Mouse (Mus musculus) right cerebral cortex, postnatal 14 days (tissue): Measurements from ENCODE around the gene Gm8113.
"Not testable (repeated sequence)": the region's sequence is repeated elsewhere in the genome, so short reads cannot be mapped to it uniquely, and the experiment has no call there.

Source experiments
- DNase-seq: peaks from one replicate; pipeline ENCODE4 v3.0.0; 2022

Gm8113 gene

DNA sequence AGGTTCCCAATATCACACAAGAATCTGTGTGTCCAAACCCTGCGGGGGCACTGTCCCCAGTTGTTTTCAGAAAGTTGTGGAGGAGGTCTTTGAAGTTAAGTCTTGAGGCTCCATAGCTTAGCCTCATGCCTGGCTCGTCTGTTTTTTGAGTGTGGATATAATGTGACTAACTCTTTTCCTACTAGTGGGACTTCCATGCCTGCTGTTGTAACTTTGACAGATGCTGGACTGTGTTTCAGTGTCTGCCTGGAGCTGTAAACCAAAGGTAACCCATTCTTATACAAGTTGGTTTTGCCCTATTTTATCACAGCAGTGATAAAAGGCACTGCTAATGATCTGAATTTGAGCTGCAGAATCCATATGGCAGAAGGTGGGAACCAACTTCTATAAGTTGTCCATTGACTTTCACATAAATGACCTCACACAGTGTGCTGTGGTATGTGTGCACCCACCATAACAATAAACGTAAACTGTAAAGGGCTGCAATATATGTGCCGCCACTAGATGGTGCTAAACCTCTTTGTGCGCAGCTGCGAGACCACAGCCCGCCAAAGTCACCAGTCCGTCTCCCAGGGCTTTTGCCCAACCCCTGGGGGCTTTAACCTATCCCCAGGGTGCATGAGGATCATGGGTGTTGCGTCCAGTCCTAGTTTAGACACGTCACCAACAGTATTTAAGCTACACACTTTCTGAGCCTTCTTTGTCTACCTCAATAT is at the start of gene Gm8113:
Gm8113 (plus strand) TSS at position 703 of the 716 bp plus-strand sequence.
- peak; percentile 56 for DNase-seq

DNA sequence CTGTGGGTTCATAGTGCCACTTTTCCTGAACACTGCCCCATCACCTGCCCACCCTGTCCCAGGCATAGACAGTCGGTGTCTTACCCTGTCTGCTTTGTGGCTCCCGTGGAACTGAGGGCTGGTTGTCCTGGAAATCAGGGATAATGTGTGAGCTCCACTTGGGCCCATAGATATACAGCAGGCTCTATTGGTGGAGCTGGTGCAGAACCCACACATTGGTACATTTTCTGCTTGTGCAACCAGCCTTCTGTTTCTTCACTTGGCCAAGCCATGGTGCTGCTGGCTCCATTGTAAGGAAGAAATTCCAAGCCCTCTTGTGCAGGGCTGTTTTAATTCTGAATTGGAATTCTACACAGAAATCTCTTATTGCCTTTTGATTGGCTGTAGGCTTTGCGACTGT is 49.8 kb upstream of the Gm8113 start, which contains the start of gene Ear1:
Ear1 (minus strand) TSS at position 101 of the 400 bp plus-strand sequence.
- DNase-seq: not testable (repeated sequence)

DNA sequence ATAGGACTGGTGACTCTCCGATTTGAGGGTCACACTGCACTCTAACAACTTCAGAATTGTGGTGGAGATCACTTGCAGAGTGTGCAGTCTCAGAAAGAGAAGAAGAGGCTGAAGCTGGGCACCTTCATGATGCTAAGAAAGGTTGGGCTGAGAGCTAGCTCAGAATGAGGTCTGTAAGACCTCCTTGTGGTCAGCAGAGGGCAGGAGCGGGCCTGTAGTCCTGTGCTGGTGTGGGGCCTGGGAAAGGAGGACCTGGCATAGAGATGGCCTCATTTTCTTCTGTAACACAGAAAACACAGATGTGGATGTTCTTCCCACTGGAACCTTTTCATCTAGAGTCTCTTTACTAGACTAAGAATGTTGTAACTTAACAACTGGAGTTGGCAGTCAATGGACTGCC is 47.4 kb upstream of the Gm8113 start:
- not testable (repeated sequence) for DNase-seq

- not testable (repeated sequence) for DNase-seq
These were observed 45.1 kb upstream of the Gm8113 start for GRCm38 (mm10) chr14:43879966-43880545.

GRCm38 (mm10) chr14:43886235-43886634 is 39.0 kb upstream of the Gm8113 start:
- DNase-seq: not testable (repeated sequence)

GRCm38 (mm10) chr14:43891288-43891687 is 33.9 kb upstream of the Gm8113 start:
- DNase-seq: not testable (repeated sequence)

DNA sequence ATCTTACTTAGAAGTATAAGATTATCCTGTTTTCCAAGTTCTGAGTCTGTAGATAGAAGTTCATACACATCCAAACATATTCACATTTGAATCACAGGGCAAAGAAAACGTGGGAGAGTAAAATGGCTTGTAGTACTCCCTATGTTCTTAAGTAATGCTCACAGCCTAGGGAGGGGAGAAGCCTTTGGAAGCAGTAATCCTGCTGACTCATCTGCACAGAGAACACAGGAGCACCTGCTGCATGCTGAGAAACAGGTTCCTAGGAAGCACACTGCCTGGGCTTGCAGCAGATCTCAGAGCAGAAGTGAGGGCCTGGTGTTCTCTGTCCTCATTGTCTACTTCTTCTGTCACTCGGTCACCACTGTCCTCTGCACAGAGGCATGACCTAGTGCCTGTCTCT is 29.8 kb upstream of the Gm8113 start:
- DNase-seq: not testable (repeated sequence)

GRCm38 (mm10) chr14:43898577-43898976 is 26.6 kb upstream of the Gm8113 start:
- not testable (repeated sequence) for DNase-seq

- DNase-seq: not testable (repeated sequence)
These were observed 7.0 kb upstream of the Gm8113 start for GRCm38 (mm10) chr14:43918214-43918613.

- DNase-seq: not testable (repeated sequence)
These were observed 1.7 kb upstream of the Gm8113 start, which contains the start of gene Ear10 for GRCm38 (mm10) chr14:43923459-43923858. Gene Ear10, minus strand, starts transcription at chr14:43923559.

- DNase-seq: not testable (repeated sequence)
These were observed 287 bp downstream of the Gm8113 start for GRCm38 (mm10) chr14:43925404-43925950.

GRCm38 (mm10) chr14:43932991-43933390 is 7.8 kb downstream of the Gm8113 start:
- peak; percentile 31 for DNase-seq

DNA sequence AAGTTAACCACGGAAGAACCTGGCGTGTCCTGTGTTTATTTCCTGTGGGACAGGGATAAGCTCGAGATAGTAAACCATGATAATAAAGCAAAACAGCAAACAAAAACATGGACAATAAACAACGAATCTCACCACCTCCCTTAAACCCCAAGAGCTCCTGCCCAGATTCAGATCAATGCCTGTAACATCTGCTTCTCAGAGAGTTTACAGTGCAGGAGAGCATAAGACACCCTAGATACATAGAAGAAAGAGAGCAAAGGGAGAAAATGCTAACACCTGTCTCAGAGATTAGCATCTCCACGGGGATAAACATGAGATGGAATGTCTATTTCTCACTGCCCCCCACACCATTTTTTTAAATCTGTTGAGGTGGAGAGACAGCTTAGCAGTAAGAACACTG is 8.2 kb downstream of the Gm8113 start:
- not testable (repeated sequence) for DNase-seq

DNA sequence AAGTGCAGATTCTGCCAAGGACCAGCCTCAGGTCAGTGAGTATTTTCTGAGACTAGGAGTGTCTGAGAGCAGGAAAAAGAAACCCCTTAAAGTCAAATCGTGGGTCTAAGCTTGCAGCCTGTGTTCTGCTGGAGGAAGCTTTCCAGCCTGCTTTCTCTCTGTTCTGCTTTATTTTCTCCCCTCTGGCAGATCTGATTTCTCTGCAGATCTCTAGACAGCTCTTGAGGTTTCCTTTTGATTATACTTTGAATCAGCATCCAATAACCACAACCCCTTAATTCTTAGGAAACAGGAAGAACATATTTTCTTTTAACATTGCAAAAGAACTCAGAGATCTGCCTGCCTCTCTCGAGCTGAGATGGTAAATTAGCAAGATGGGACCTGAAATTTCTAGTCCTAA is 28.2 kb downstream of the Gm8113 start:
- not testable (repeated sequence) for DNase-seq

DNA sequence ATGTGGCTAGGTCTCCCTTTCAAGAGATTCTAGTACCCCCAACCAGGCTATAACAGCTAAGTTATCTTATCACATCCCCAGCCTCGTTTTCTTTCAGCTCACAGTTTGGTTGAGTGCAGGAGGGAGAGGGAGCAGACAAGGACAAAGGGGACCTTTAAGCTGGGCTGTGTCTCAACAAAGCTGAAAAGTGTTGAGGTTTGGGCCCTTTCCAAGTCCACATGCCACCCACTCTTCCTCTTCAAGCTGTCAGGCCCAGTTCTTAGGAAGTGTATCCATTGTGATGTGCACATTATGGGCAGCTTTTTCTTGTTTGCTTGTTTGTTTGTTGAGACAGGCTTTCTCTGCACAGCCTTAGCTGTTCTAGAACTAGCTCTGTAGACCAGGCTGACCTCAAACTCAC is 29.9 kb downstream of the Gm8113 start:
- DNase-seq: not testable (repeated sequence)

GRCm38 (mm10) chr14:43956769-43957168 is 31.6 kb downstream of the Gm8113 start, which contains the start of gene Ang5:
Gene Ang5, plus strand, starts transcription at chr14:43957069.
- DNase-seq: not testable (repeated sequence)
